Mouse (Mus musculus) embryonic facial prominence, embryonic 11.5 days (tissue): ENCODE measurements around the gene Gpr157. TPM values are rescaled to one million over a fixed set of nuclear protein-coding genes. Genes with fewer than 3 reads are reported as not detected.

ENCODE experiments used
- ATAC-seq: fragments of 200-750 bp; cut with Nextera tagmentation; replicated peaks from 2 replicates; pipeline ENCODE4 v1.8.0; 2017; ENCODE audit warnings: low read depth; ENCODE audit not compliant: insufficient number of reproducible peaks, low FRiP score, low TSS enrichment
- DNase-seq: peaks from one replicate; pipeline ENCODE4 v3.0.0-alpha.2; 2015; ENCODE audit warnings: low spot score
- H3K27ac ChIP-seq: fragments of 300-500 bp; sonication (generic); replicated peaks from 2 replicates; pipeline ENCODE4 v1.5.1; 2014; ENCODE audit warnings: mild to moderate bottlenecking, low read depth, low read length, control low read depth
- H3K27me3 ChIP-seq: fragments of 300-500 bp; sonication (generic); 2 replicates; pipeline ENCODE4 v1.6.1; 2014; ENCODE audit warnings: mild to moderate bottlenecking, low read length, moderate library complexity, mixed read lengths; ENCODE audit not compliant: control insufficient read depth, insufficient read depth
- H3K36me3 ChIP-seq: fragments of 300-500 bp; sonication (generic); replicated peaks from 2 replicates; pipeline ENCODE4 v1.6.1; 2014; ENCODE audit warnings: low read depth, mild to moderate bottlenecking, low read length, moderate library complexity, mixed read lengths; ENCODE audit not compliant: control insufficient read depth, insufficient read depth
- H3K4me1 ChIP-seq: fragments of 300-500 bp; sonication (generic); 2 replicates; pipeline ENCODE4 v1.6.1; 2014; ENCODE audit warnings: low read length, mixed read lengths; ENCODE audit not compliant: control insufficient read depth, insufficient read depth
- H3K4me2 ChIP-seq: fragments of 300-500 bp; sonication (generic); 2 replicates; pipeline ENCODE4 v1.6.1; 2014; ENCODE audit warnings: low read depth, mild to moderate bottlenecking, control low read depth, low read length, moderate library complexity
- H3K4me3 ChIP-seq: fragments of 300-500 bp; sonication (generic); 2 replicates; pipeline ENCODE4 v1.5.1; 2014; ENCODE audit warnings: low read depth, low read length, control low read depth
- H3K9ac ChIP-seq: fragments of 300-500 bp; sonication (generic); replicated peaks from 2 replicates; pipeline ENCODE4 v1.6.1; 2014; ENCODE audit warnings: mild to moderate bottlenecking, control low read depth, low read length
- H3K9me3 ChIP-seq: fragments of 300-500 bp; sonication (generic); replicated peaks from 2 replicates; pipeline ENCODE4 v1.6.1; 2016; ENCODE audit warnings: mild to moderate bottlenecking, low read length, inconsistent platforms, mixed read lengths; ENCODE audit not compliant: control insufficient read depth
- WGBS: fragments of 180-500 bp; shearing (Covaris S2); extraction: QIAGEN DNeasy Blood & Tissue Kit; methylation state at CpG from one replicate; pipeline ENCODE4 v1.1.7; 2014; 5-methylcytosine and 5-hydroxymethylcytosine counted together
- microRNA counts: library from miRNA; unstranded; fragments of <30 nt; microRNA quantifications from one replicate; lab custom pipeline; 2016
- microRNA-seq: library from miRNA; unstranded; fragments of <30 nt; microRNA quantifications from one replicate; pipeline ENCODE4, GENCODE M21; 2016; ENCODE audit warnings: borderline number of aligned reads
- polyA plus RNA-seq: library from polyadenylated mRNA; unstranded; fragments of >200 nt; fragmentation: Nextera tagmentation; extraction: Ambion mirVana; gene quantifications from 2 replicates; pipeline ENCODE4 v1.2.1, GENCODE M21; 2014

Gpr157 gene
- polyA plus RNA-seq, 1 experiment from 2014 or later: 0.28 TPM

- no peaks in the 10 kb centered on the region for H3K4me1 ChIP-seq
- no peak overlapping the region for H3K9ac ChIP-seq
- H3K27ac ChIP-seq: no peak overlapping the region
- H3K27me3 ChIP-seq: no peaks in the 10 kb centered on the region
- H3K36me3 ChIP-seq: no peaks in the 10 kb centered on the region
- H3K4me2 ChIP-seq: no peak overlapping the region
- WGBS: 84% methylated on average over 7 of the region's 7 CpGs
- DNase-seq (no peak), ATAC-seq (no peak)
- H3K4me3 ChIP-seq: no peak overlapping the region
- no peaks in the 10 kb centered on the region for H3K9me3 ChIP-seq
Observed at GRCm38 (mm10) chr4:150140346-150140745, 53.2 kb downstream of the Gpr157 start.

GRCm38 (mm10) chr4:150144242-150144641 lies 57.1 kb downstream of the Gpr157 start:
- Histone ChIP-seq H3K9me3 (no peaks in the 10 kb centered on the region), H3K27me3 (no peaks in the 10 kb centered on the region), H3K9ac (no peak overlapping the region), H3K27ac (no peak overlapping the region), H3K36me3 (no peaks in the 10 kb centered on the region), H3K4me2 (no peak overlapping the region), H3K4me1 (no peaks in the 10 kb centered on the region), H3K4me3 (no peak overlapping the region)
- 18% methylated on average over 12 of the region's 12 CpGs for whole genome bisulfite sequencing
- DNase-seq (peak; percentile 26), ATAC-seq (no peak)

- H3K27me3 ChIP-seq: no peaks in the 10 kb centered on the region
- no peaks in the 10 kb centered on the region for H3K36me3 ChIP-seq
- H3K9me3 ChIP-seq: no peaks in the 10 kb centered on the region
- no peak overlapping the region for H3K27ac ChIP-seq
- no peak overlapping the region for H3K4me2 ChIP-seq
- peak; percentile 37 for DNase-seq
- no peaks in the 10 kb centered on the region for H3K4me1 ChIP-seq
- no peak overlapping the region for H3K4me3 ChIP-seq
- ATAC-seq: no peak
- WGBS: 51% methylated on average over 4 of the region's 4 CpGs
- no peak overlapping the region for H3K9ac ChIP-seq
Observed at GRCm38 (mm10) chr4:150146286-150146685, 59.1 kb downstream of the Gpr157 start.

GRCm38 (mm10) chr4:150151045-150151444 lies 63.9 kb downstream of the Gpr157 start:
- Histone ChIP-seq H3K27me3 (no peaks in the 10 kb centered on the region), H3K27ac (no peak overlapping the region), H3K9ac (no peak overlapping the region), H3K4me3 (no peak overlapping the region), H3K4me1 (no peaks in the 10 kb centered on the region), H3K4me2 (no peak overlapping the region), H3K9me3 (no peaks in the 10 kb centered on the region; the same call in 1 of the 2 replicates), H3K36me3 (no peaks in the 10 kb centered on the region)
- no peak for ATAC-seq
- no peak for DNase-seq
- WGBS: 75% methylated on average over 7 of the region's 7 CpGs

GRCm38 (mm10) chr4:150152483-150152882 lies 65.3 kb downstream of the Gpr157 start:
- Histone ChIP-seq H3K27me3 (no peaks in the 10 kb centered on the region), H3K4me1 (no peaks in the 10 kb centered on the region), H3K4me3 (no peak overlapping the region), H3K27ac (no peak overlapping the region), H3K9ac (no peak overlapping the region), H3K4me2 (no peak overlapping the region), H3K36me3 (no peaks in the 10 kb centered on the region), H3K9me3 (no peaks in the 10 kb centered on the region; the same call in 1 of the 2 replicates)
- DNase-seq (no peak), ATAC-seq (no peak)
- 82% methylated on average over 8 of the region's 8 CpGs for WGBS

- H3K9me3 ChIP-seq: no peaks in the 10 kb centered on the region; the same call in 1 of the 2 replicates
- 95% methylated on average over 4 of the region's 4 CpGs for WGBS
- DNase-seq (no peak), ATAC-seq (no peak)
- H3K27ac ChIP-seq: no peak overlapping the region
- H3K4me2 ChIP-seq: no peak overlapping the region
- H3K4me3 ChIP-seq: no peak overlapping the region
- no peaks in the 10 kb centered on the region for H3K36me3 ChIP-seq
- no peaks in the 10 kb centered on the region for H3K27me3 ChIP-seq
- no peak overlapping the region for H3K9ac ChIP-seq
- no peaks in the 10 kb centered on the region for H3K4me1 ChIP-seq
Observed at GRCm38 (mm10) chr4:150155301-150155700, 68.1 kb downstream of the Gpr157 start.

MicroRNA genes within 50 kb of the gene (microRNA counts, 519-probe panel; counts per million panel counts)
- not detected for microRNA mmu-miR-34a (lab: Ali Mortazavi, UCI)

Small RNA genes within 50 kb of the gene (microRNA-seq; reads per million reads assigned to microRNA genes)
- gene Mir34a: 121 reads per million, percentile 45 among the genes with 10 or more reads in this experiment

Other genes with a start within 250 kb of the Gpr157 start
- 16.7 and 18.8 TPM in 2 replicates for gene Spsb1, start 132.3 kb upstream of the Gpr157 start, polyA plus RNA-seq
- gene H6pd, start 78.3 kb upstream of the Gpr157 start, polyA plus RNA-seq: 3.2 and 3.9 TPM in 2 replicates
- gene Slc2a5, start 31.9 kb downstream of the Gpr157 start, polyA plus RNA-seq: 0.90 and 1.4 TPM in 2 replicates
- not detected in 2 replicates for gene Slc2a7, start 61.6 kb downstream of the Gpr157 start, polyA plus RNA-seq
- gene Car6, start 114.0 kb downstream of the Gpr157 start, polyA plus RNA-seq: 0.18 TPM in 1 of 2 replicates, not detected in the other
- gene Eno1, start 149.4 kb downstream of the Gpr157 start, polyA plus RNA-seq: 1,873 and 2,043 TPM in 2 replicates
- gene Rere, start 194.3 kb downstream of the Gpr157 start, polyA plus RNA-seq: 22.9 and 28.7 TPM in 2 replicates